Mouse (Mus musculus): ENCODE results near the gene H2al1m. TPM values are rescaled to one million over a fixed set of nuclear protein-coding genes. Genes with fewer than 3 reads are reported as not detected.
"Not testable (repeated sequence)": the region's sequence is repeated elsewhere in the genome, so short reads cannot be mapped to it uniquely, and the experiment has no call there.

H2al1m gene
- polyA plus RNA-seq, 1 experiment = 0.25 TPM

DNA sequence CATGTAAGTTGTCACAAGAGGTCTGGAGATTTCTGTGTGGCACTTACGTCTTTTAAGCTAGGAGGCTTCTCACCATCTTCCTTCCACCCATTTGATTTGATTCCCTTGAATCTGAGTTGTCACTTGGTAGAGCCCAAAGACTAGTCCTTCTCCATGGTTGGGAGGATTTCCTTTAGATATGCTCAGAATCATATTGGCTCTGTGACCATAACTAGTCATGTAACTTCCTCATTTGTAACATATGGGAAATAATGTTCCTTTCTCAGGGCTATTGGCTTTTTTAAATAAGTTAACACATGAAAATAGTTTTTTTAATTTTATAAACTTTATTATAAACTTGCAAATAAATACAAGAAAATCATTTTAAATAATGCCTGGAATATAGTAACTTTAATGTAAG lies 24.3 kb upstream of the H2al1m start:
- no peak for TF ChIP-seq GATA1 (IDR thresholded peaks at IDR 0.05; ENCODE audit: low read length)
- no peak for TF ChIP-seq TAL1 (IDR thresholded peaks at IDR 0.05; ENCODE audit: low read length)
- H3K27me3 ChIP-seq (ENCODE audit: control insufficient read depth) = no peaks in the 10 kb centered on the region
- H3K9me3 ChIP-seq (ENCODE audit: control insufficient read depth, low read length) = no peaks in the 10 kb centered on the region
- peaks cover 49% of the 10 kb centered on the region for H3K4me1 ChIP-seq (ENCODE audit: control insufficient read depth)
- H3K36me3 ChIP-seq (ENCODE audit: control insufficient read depth) = peaks cover 10% of the 10 kb centered on the region
- no peak overlapping the region for H3K4me3 ChIP-seq (replicated peaks)

DNA sequence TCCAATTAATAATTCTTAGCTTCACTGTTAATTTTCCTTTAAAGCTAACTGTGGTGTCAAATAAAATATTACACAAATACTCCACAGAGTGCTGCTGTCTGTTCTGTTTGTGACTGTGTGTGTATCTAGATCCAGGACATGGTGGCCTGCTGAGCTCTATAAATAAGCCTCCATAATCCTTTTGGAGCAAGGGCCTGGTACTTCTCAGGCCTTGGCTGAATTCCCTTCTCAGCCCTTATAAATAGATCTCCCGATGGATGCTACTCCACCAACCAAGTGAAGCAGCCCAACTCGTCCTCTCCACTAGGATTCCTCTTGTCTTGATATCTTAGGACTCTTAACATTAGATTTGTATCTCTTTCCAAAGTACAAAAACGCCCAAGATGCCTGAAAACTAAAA lies 12.5 kb upstream of the H2al1m start:
- Histone ChIP-seq H3K4me1 (ENCODE audit: control insufficient read depth) (peaks cover 27% of the 10 kb centered on the region), H3K9me3 (ENCODE audit: control insufficient read depth, low read length) (peaks cover 8% of the 10 kb centered on the region), H3K4me3 (replicated peaks) (no peak overlapping the region), H3K36me3 (ENCODE audit: control insufficient read depth) (peaks cover 24% of the 10 kb centered on the region), H3K27me3 (ENCODE audit: control insufficient read depth) (peaks cover 6% of the 10 kb centered on the region)
- TF ChIP-seq TAL1 (IDR thresholded peaks at IDR 0.05; ENCODE audit: low read length) (no peak), GATA1 (IDR thresholded peaks at IDR 0.05; ENCODE audit: low read length) (no peak)

DNA sequence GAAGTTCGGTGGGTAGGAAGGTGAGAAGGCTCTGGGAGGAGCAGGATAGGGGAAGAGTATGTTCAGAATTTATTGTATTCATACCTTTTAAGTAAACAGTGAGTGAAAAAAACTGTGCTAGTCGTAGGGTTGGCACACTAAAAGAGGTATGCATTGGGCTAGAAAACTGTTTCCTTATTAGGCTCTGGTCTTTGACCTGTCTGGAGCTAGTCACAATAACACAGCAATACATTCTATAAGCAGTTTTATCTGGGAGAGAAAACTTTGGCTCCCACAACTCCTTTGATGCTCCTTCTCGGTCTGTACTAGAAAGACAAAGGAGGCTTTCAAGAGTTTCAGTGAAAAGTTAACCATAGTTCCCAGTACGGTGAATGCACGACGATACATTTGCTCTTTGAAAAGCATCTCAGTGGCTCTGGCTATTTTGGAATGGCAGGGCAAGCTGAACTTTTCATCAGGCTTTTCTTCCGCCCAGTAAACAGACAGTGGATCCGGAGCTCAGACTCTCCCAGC lies 11.6 kb upstream of the H2al1m start:
- H3K4me3 ChIP-seq (replicated peaks) = peak overlapping the region; percentile 95
- H3K27me3 ChIP-seq (ENCODE audit: control insufficient read depth) = peaks cover 6% of the 10 kb centered on the region
- TF ChIP-seq GATA1 (IDR thresholded peaks at IDR 0.05; ENCODE audit: low read length) (no peak), TAL1 (IDR thresholded peaks at IDR 0.05; ENCODE audit: low read length) (no peak)
- peaks cover 8% of the 10 kb centered on the region for H3K9me3 ChIP-seq (ENCODE audit: control insufficient read depth, low read length)
- peaks cover 32% of the 10 kb centered on the region for H3K36me3 ChIP-seq (ENCODE audit: control insufficient read depth)
- H3K4me1 ChIP-seq (ENCODE audit: control insufficient read depth) = peaks cover 31% of the 10 kb centered on the region

DNA sequence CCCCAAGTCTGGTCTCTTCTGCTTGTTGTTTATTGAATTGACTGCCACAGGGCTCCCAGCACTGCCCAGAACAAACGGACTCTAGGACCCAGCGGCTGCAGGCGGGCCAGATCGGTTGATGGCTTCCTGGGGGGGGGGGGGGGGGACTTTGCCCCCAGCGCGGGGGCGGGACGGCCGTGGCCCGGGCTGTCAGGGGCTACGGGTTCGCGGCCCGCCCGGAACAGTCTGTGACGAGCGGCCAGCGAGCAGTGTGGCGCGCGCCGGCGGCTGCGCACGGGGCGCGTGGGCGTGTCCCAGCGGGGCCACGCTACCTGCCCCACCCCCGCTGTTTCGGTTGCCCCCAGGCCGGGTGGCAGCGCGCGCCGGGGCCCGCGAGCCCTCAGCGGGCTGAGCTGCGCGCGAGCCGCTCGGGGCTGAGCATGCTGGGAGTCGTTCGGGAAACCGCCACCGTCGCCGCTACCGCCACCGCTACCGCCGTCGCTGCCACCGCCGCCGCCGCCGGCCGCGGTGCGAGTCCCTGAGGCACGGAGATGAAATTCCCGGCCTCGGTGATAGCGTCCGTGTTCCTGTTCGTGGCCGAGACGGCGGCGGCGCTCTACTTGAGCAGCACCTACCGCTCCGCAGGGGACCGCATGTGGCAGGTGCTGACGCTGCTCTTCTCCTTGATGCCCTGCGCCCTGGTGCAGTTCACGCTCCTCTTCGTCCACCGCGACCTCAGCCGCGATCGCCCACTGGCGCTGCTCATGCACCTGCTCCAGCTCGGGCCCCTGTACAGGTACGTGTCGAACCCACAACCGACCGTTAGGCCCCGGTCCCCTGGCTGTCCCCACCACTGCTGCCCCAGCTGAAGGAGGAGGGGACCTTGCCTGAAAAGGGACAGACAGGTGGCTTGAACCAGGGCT lies 10.9 kb upstream of the H2al1m start, which contains the start of gene Xk:
Gene Xk, plus strand, starts transcription at position 297 of the 902 bp plus-strand sequence.
- TF ChIP-seq TAL1 (IDR thresholded peaks at IDR 0.05; ENCODE audit: low read length) (no peak), GATA1 (IDR thresholded peaks at IDR 0.05; ENCODE audit: low read length) (no peak)
- peaks cover 33% of the 10 kb centered on the region for H3K36me3 ChIP-seq (ENCODE audit: control insufficient read depth)
- peaks cover 8% of the 10 kb centered on the region for H3K9me3 ChIP-seq (ENCODE audit: control insufficient read depth, low read length)
- peaks cover 6% of the 10 kb centered on the region for H3K27me3 ChIP-seq (ENCODE audit: control insufficient read depth)
- H3K4me3 ChIP-seq (replicated peaks) = peak within 1 kb of the TSS; percentile 95
- H3K4me1 ChIP-seq (ENCODE audit: control insufficient read depth) = peaks cover 33% of the 10 kb centered on the region

DNA sequence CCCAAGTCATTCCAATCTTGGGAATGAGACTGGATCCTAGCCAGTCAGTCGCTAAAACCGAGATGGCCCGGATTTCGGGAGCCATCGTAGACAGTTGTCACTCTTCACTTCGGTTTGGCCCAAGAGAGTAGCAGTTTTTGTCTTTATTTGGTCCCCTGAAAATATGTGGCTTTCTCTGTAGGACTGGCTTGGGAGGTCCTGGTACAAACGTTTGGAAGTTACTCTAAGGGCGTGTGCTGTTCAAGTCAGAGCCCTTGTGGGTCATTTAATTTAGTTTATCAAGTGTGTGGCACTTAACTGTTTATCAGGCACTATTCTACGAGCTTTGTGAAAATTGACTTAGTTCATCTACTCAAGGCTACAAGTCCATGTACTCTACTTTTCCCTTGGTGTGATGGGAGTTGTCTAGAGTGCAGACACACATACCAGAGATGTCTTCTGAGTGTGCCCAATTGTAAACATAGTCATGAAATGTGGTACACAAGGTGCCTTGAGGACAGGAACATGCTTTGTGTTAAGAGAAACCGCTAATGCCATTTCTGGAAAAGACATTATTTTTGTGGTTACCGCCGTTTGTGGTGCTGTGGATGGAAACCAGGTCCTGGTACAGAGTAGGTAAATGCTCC lies 10.1 kb upstream of the H2al1m start:
- peak overlapping the region; percentile 95 for H3K4me3 ChIP-seq (replicated peaks)
- TF ChIP-seq GATA1 (IDR thresholded peaks at IDR 0.05; ENCODE audit: low read length) = no peak
- TF ChIP-seq TAL1 (IDR thresholded peaks at IDR 0.05; ENCODE audit: low read length) = no peak
- H3K27me3 ChIP-seq (ENCODE audit: control insufficient read depth) = peaks cover 6% of the 10 kb centered on the region
- H3K4me1 ChIP-seq (ENCODE audit: control insufficient read depth) = peaks cover 31% of the 10 kb centered on the region
- peaks cover 33% of the 10 kb centered on the region for H3K36me3 ChIP-seq (ENCODE audit: control insufficient read depth)
- peaks cover 8% of the 10 kb centered on the region for H3K9me3 ChIP-seq (ENCODE audit: control insufficient read depth, low read length)

DNA sequence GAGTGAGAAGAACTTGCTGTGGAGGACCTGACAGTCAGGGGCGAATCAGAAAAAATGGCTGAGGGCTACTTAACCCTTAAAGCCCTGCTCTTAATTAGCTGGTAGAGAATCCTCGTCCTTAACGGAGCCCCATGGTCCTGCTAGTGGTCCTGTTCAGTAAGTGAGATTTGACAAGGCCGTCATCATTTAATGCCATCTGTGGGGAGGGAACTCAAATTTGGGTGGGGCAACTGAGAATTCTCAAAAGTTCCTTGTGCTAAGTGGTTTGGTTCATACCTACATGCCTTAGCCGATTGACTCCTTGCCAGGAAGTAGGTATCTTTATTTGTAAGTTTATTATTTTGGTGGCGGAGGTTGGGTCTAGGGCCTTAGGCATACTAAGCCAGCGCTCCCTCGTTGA lies 9.2 kb upstream of the H2al1m start:
- TF ChIP-seq TAL1 (IDR thresholded peaks at IDR 0.05; ENCODE audit: low read length) (no peak), GATA1 (IDR thresholded peaks at IDR 0.05; ENCODE audit: low read length) (no peak)
- H3K27me3 ChIP-seq (ENCODE audit: control insufficient read depth) = peaks cover 6% of the 10 kb centered on the region
- peaks cover 31% of the 10 kb centered on the region for H3K4me1 ChIP-seq (ENCODE audit: control insufficient read depth)
- peaks cover 8% of the 10 kb centered on the region for H3K9me3 ChIP-seq (ENCODE audit: control insufficient read depth, low read length)
- peak overlapping the region; percentile 95 for H3K4me3 ChIP-seq (replicated peaks)
- H3K36me3 ChIP-seq (ENCODE audit: control insufficient read depth) = peaks cover 33% of the 10 kb centered on the region

DNA sequence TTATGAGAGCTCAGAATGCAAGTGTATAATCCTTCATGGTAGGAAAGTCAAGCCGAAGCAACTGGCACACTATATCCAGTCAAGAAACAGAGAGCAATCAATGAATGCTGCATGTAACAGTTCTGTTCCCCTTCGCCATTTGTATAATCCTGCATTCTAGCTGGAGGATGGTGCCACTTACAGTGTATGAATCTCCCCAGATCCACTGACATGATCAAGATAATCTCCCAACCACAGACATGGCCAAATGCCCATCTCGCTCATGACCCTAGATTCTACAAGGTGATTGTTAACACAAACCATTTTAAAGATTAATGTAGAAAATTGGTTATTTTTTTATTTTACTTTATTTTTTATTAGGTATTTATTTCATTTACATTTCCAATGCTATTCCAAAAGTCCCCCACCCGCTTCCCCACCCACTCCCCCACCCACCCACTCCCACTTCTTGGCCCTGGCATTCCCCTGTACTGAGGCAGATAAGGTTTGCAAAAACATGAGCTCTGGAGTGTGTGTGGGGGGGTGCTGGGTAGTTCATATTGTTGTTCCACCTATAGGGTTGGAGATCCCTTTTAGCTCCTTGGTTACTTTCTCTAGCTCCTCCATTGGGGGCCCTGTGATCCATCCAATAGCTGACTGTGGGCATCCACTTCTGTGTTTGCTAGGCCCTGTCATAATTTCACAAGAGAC lies 9.7 kb downstream of the H2al1m start:
- H3K4me3 ChIP-seq (replicated peaks) = not testable (repeated sequence)

DNA sequence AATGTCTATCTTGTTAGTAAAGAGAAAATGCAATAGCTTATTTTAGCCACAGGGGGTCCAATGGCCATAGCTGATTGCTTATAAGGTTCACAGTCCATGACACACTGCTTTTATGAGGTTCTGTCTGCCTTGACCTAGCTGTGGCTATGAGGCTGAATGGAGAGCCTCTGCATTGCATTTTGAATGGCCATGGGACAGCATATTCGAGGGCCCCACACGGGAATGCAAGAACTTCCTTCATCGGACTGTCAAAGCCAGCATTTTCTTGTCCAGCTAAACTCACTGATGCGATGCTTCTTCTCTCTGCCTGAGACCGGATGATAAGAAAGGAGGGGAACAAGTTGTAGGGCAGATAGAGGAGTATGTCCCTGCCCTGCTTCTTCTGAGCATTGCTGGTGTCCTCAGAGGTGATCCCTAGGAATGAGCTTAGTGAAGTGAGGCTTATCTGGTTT lies 14.9 kb downstream of the H2al1m start:
- H3K36me3 ChIP-seq (ENCODE audit: control insufficient read depth) = peaks cover 29% of the 10 kb centered on the region
- peak; percentile 81 for TF ChIP-seq TAL1 (IDR thresholded peaks at IDR 0.05; ENCODE audit: low read length)
- peak; percentile 70 for TF ChIP-seq GATA1 (IDR thresholded peaks at IDR 0.05; ENCODE audit: low read length)
- no peaks in the 10 kb centered on the region for H3K27me3 ChIP-seq (ENCODE audit: control insufficient read depth)
- no peaks in the 10 kb centered on the region for H3K9me3 ChIP-seq (ENCODE audit: control insufficient read depth, low read length)
- peak overlapping the region; percentile 46 for H3K4me3 ChIP-seq (replicated peaks)
- peaks cover 53% of the 10 kb centered on the region for H3K4me1 ChIP-seq (ENCODE audit: control insufficient read depth)

More for the DNA sequence above, 9.7 kb downstream of the H2al1m start:
- H3K9me3 ChIP-seq (ENCODE audit: control insufficient read depth, low read length); H3K27me3 ChIP-seq (ENCODE audit: control insufficient read depth): not testable (repeated sequence)
- H3K36me3 ChIP-seq (ENCODE audit: control insufficient read depth) = peaks cover 30% of the 10 kb centered on the region
- H3K4me1 ChIP-seq (ENCODE audit: control insufficient read depth) = peaks cover 40% of the 10 kb centered on the region

Data from erythroblast, embryonic 14.5 days (primary cell).